Mouse (Mus musculus) E14TG2a.4 (cell line): ENCODE data around the gene Gm42421.

Experiments used
- H3K27me3 ChIP-seq: 2 replicates; pipeline ENCODE4 v1.6.1; 2014; ENCODE audit warnings: low read length, control low read depth; ENCODE audit not compliant: insufficient read depth
- H3K36me3 ChIP-seq: 2 replicates; pipeline ENCODE4 v1.6.1; 2014; ENCODE audit warnings: low read length, control low read depth; ENCODE audit not compliant: insufficient read depth
- H3K4me1 ChIP-seq: replicated peaks from 2 replicates; pipeline ENCODE4 v1.6.1; 2014; ENCODE audit warnings: low read depth, low read length, control low read depth
- H3K4me3 ChIP-seq: replicated peaks from 2 replicates; pipeline ENCODE4 v1.5.1; 2014; ENCODE audit warnings: mild to moderate bottlenecking, low read length
- H3K9me3 ChIP-seq: 2 replicates; pipeline ENCODE4 v1.6.1; 2014; ENCODE audit warnings: low read length, control low read depth
- CTCF ChIP-seq: conservative IDR thresholded peaks from 2 replicates; pipeline ENCODE4 v1.5.1; 2014; ENCODE audit warnings: low read length
- NANOG ChIP-seq: IDR thresholded peaks from 2 replicates; pipeline ENCODE4 v1.6.1; 2014; ENCODE audit warnings: borderline replicate concordance, low read length, mixed read lengths
- POU5F1 ChIP-seq: IDR thresholded peaks from 2 replicates; pipeline ENCODE4 v1.6.1; 2014; ENCODE audit warnings: low read length, borderline replicate concordance

Gene Gm42421

DNA sequence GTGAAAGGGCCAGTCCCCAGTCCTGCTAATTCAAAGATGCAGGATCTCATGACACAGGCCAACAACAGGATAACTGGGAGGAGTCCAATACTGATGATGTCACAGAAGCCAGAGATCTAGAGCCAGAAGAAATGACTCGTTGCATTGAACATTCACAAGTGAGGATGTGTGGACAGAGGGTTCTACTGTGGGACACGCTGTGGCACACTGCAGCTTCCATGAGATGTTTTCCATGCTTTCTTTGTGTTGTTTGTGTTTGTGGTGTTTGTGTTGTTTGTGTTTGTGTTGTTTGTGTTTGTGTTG lies 47.6 kb downstream of the Gm42421 start:
- Histone ChIP-seq H3K4me1 (peaks cover 15% of the 10 kb centered on the region), H3K4me3 (no peak overlapping the region), H3K36me3 (no peaks in the 10 kb centered on the region), H3K9me3 (no peaks in the 10 kb centered on the region), H3K27me3 (no peaks in the 10 kb centered on the region)
- no peak for TF ChIP-seq POU5F1
- TF ChIP-seq CTCF: no peak
- TF ChIP-seq NANOG: no peak

- TF ChIP-seq CTCF: no peak
- no peak for TF ChIP-seq POU5F1
- TF ChIP-seq NANOG: no peak
- Histone ChIP-seq H3K36me3 (no peaks in the 10 kb centered on the region), H3K27me3 (no peaks in the 10 kb centered on the region), H3K9me3 (no peaks in the 10 kb centered on the region), H3K4me3 (no peak overlapping the region), H3K4me1 (peaks cover 20% of the 10 kb centered on the region)
Measured at GRCm38 (mm10) chr5:143976232-143976631, 48.3 kb downstream of the Gm42421 start.

DNA sequence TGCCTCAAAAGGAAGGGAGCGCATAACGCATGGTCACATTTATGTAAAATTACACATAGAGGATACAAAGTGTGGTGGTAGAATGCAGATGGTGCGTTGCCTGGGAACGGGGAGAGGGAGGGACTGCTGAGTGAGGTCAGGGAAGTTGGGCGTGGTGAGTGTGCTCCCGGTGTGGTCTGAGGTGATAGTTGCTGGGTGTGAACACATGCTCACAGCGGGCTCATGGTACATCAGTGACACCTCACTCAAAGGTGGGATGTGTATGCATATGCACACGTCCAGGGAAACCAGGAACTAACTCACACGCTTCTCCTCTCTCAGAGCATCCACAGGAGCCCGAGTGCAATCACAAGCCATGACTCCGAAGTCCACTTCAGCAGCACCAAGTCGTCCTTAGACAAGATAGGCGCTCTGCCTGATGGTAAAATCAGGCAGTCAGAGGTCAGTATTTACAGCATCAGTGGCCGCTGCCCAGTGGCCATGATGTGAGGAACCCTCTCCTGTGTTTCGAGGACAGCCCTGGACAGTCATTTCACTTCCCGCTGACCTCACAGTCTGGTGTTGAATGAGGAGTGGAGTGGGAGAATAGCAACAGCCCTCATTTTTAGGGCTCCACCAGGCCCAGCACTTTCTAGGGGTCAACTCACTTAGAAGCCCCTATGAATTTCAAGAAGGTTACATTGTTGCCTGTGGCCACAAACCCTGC lies 48.9 kb downstream of the Gm42421 start:
- H3K4me1 ChIP-seq: peaks cover 25% of the 10 kb centered on the region
- H3K27me3 ChIP-seq: no peaks in the 10 kb centered on the region
- no peak for TF ChIP-seq NANOG
- TF ChIP-seq POU5F1: no peak
- TF ChIP-seq CTCF: no peak
- peak overlapping the region; percentile 32; the same call in 1 of the 2 replicates for H3K4me3 ChIP-seq
- H3K9me3 ChIP-seq: no peaks in the 10 kb centered on the region
- no peaks in the 10 kb centered on the region for H3K36me3 ChIP-seq

DNA sequence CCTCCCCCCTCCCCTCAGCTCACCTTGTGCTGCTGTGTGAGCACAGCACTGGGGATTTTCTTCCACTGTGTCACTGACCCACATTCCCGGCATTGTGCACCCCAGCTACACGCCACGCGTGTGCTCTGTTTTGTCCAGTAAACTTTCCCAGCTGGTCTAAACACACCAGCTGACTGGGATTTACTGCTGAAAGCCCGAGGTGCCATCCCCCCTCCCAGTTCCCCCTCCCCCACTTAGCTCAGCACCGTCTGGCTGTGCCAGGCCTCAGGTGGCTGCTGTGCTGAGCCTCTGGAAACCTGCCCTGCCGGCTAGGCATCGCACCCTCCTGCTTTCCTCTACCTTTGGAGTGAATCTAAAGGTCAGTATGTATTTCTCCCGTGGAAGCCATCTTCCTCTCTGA lies 52.9 kb downstream of the Gm42421 start:
- H3K36me3 ChIP-seq: peaks cover 26% of the 10 kb centered on the region
- no peak overlapping the region for H3K4me3 ChIP-seq
- H3K27me3 ChIP-seq: no peaks in the 10 kb centered on the region
- peaks cover 26% of the 10 kb centered on the region for H3K4me1 ChIP-seq
- TF ChIP-seq CTCF (no peak), POU5F1 (no peak), NANOG (no peak)
- no peaks in the 10 kb centered on the region for H3K9me3 ChIP-seq

- Histone ChIP-seq H3K36me3 (peaks cover 40% of the 10 kb centered on the region), H3K4me3 (no peak overlapping the region), H3K4me1 (peaks cover 34% of the 10 kb centered on the region), H3K27me3 (no peaks in the 10 kb centered on the region), H3K9me3 (no peaks in the 10 kb centered on the region)
- TF ChIP-seq CTCF: no peak
- no peak for TF ChIP-seq NANOG
- no peak for TF ChIP-seq POU5F1
Measured at GRCm38 (mm10) chr5:143982361-143982760, 54.4 kb downstream of the Gm42421 start.

GRCm38 (mm10) chr5:143985381-143985780 lies 57.4 kb downstream of the Gm42421 start:
- Histone ChIP-seq H3K27me3 (no peaks in the 10 kb centered on the region), H3K4me3 (no peak overlapping the region), H3K9me3 (no peaks in the 10 kb centered on the region), H3K4me1 (peaks cover 34% of the 10 kb centered on the region), H3K36me3 (peaks cover 70% of the 10 kb centered on the region)
- no peak for TF ChIP-seq NANOG
- no peak for TF ChIP-seq CTCF
- TF ChIP-seq POU5F1: no peak
